Mouse (Mus musculus) neural tube, postnatal 0 days (tissue): Measurements from ENCODE around the gene Capg. TPM values are rescaled to one million over a fixed set of nuclear protein-coding genes. Genes with fewer than 3 reads are reported as not detected.

ENCODE experiments used
- polyA plus RNA-seq: library from polyadenylated mRNA; unstranded; fragments of >200 nt; fragmentation: Nextera tagmentation; extraction: Ambion mirVana; gene quantifications from 2 replicates; pipeline ENCODE4 v1.2.1, GENCODE M21; 2015

Capg gene
- 19.4 and 21.5 TPM in 2 replicates for polyA plus RNA-seq

DNA sequence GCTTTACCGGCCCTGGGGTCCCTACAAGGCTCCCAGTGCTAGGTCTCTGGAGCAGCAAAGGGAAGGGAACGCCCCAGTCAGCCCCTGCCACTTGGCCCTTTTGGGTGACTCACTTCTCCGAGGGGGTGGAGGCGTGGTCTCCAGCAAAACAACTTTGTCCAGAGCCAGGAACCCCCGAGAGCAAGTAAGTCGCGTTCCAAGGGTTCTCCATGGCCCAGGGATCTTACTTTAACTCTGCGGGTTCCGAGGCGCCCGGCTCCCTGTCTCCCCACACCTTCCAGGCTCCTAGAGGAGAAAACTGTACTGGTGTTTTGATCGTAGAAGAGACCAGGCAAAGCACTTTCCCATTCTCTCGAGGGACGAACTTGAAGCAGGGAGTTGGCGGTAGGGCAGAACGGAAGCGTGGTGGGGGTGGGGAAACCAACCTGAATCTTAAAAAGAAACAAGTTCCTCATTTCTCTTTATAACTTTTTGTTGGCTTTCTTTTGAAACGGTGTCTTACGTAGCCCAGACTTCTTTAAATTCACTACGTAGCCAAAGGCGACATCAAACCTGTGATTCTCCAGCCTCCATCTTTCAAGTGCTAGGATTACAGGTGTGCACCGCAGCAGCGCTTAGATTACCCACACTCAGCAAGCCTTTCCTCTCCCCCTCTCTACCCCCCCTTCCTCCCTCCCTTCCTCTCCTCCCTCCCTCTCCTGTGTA, at the start of gene Capg:
Gene Capg, plus strand, starts transcription at position 109 of the 705 bp plus-strand sequence.

GRCm38 (mm10) chr6:72521607-72522006, 22.6 kb upstream of the Capg start, which contains the start of gene Sh2d6:
Sh2d6 (minus strand) TSS chr6:72521707.

DNA sequence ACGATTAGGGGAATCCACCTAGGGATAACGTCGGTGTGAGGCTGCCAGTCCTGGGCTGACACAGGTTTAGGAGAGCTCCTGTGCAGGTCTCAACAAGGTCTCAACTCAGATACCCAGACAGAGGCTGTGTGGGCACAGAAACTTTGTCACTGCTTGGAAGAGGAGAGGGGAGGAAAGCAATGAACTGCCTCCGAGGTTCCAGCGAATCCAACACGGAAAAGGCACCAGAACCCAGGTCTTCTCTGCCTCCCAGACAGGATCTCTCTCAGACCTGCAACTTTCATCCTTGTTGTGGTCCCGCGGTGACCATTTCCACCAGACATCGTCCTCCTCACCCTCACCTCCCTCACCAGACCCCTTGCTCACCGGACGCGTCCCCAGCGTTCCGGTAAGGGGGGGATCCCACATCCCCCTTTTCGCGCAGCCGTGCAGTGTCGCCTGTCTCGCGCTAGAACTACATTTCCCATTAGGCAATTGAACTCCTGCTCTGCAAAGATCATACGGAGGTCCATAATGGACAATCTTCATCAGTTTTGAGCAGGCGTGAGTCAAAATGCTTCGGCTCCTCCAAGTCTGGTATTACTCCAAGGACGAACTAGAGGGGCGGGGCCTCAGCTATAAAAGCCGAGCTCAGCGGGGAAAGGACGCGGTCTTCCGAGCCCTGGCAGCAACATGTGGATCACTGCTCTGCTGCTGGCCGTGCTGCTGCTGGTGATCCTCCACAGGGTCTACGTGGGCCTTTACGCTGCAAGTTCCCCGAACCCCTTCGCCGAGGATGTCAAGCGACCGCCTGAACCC, 54.0 kb downstream of the Capg start, which contains the start of the genes Elmod3 and Retsat:
Gene Elmod3, minus strand, starts transcription at position 458 of the 798 bp plus-strand sequence.
Gene Retsat, plus strand, starts transcription at position 520 of the 798 bp plus-strand sequence.

Other genes starting within 250 kb of the Capg start
- gene Sftpb, start 239.8 kb upstream of the Capg start, polyA plus RNA-seq = 0.20 and 0.27 TPM in 2 replicates
- gene Usp39, start 199.2 kb upstream of the Capg start, polyA plus RNA-seq = 31.2 and 32.1 TPM in 2 replicates
- 13.8 and 15.6 TPM in 2 replicates for gene 0610030E20Rik, start 197.1 kb upstream of the Capg start, polyA plus RNA-seq
- gene Tmem150a, start 188.9 kb upstream of the Capg start, polyA plus RNA-seq = 21.6 and 25.5 TPM in 2 replicates
- 154 and 155 TPM in 2 replicates for gene Rnf181, start 177.4 kb upstream of the Capg start, polyA plus RNA-seq
- gene Vamp5, start 163.9 kb upstream of the Capg start, polyA plus RNA-seq = 22.7 and 27.5 TPM in 2 replicates
- gene Vamp8, start 153.7 kb upstream of the Capg start, polyA plus RNA-seq = 29.8 and 33.5 TPM in 2 replicates
- 13.2 and 15.4 TPM in 2 replicates for gene Ggcx, start 130.1 kb upstream of the Capg start, polyA plus RNA-seq
- gene Mat2a, start 104.8 kb upstream of the Capg start, polyA plus RNA-seq = 248 and 259 TPM in 2 replicates
- gene Sh2d6, start 22.7 kb upstream of the Capg start, polyA plus RNA-seq = 0.24 and 0.62 TPM in 2 replicates
- 18.0 and 18.6 TPM in 2 replicates for gene Elmod3, start 54.0 kb downstream of the Capg start, polyA plus RNA-seq
- gene Retsat, start 54.1 kb downstream of the Capg start, polyA plus RNA-seq = 9.4 and 10.7 TPM in 2 replicates
- 34.5 and 35.1 TPM in 2 replicates for gene Tgoln1, start 72.6 kb downstream of the Capg start, polyA plus RNA-seq
- 7.2 and 7.8 TPM in 2 replicates for gene Tcf7l1, start 244.9 kb downstream of the Capg start, polyA plus RNA-seq